Mouse (Mus musculus) intestine, embryonic 14.5 days (tissue): ENCODE results near the gene Mastl. TPM values are rescaled to one million over a fixed set of nuclear protein-coding genes. Genes with fewer than 3 reads are reported as not detected.

Experiments used
- ATAC-seq: fragments of 200-750 bp; cut with Nextera tagmentation; replicated peaks from 2 replicates; pipeline ENCODE4 v1.8.0; 2017; ENCODE audit warnings: low read depth, moderate number of reproducible peaks, moderate TSS enrichment, moderate library complexity; ENCODE audit not compliant: low FRiP score, low TSS enrichment
- DNase-seq: peaks from one replicate; pipeline ENCODE4 v3.0.0-alpha.2; 2018; ENCODE audit warnings: low spot score
- H3K27ac ChIP-seq: fragments of 300-500 bp; sonication (generic); 2 replicates; pipeline ENCODE4 v1.5.1; 2014; ENCODE audit warnings: low read depth, mild to moderate bottlenecking, control low read depth
- H3K27me3 ChIP-seq: fragments of 300-500 bp; sonication (generic); replicated peaks from 2 replicates; pipeline ENCODE4 v1.6.1; 2014; ENCODE audit warnings: low read length, control low read depth; ENCODE audit not compliant: control insufficient read depth, insufficient read depth
- H3K36me3 ChIP-seq: fragments of 300-500 bp; sonication (generic); 2 replicates; pipeline ENCODE4 v1.6.1; 2014; ENCODE audit warnings: low read length, control low read depth; ENCODE audit not compliant: control insufficient read depth, insufficient read depth
- H3K4me1 ChIP-seq: fragments of 300-500 bp; sonication (generic); replicated peaks from 2 replicates; pipeline ENCODE4 v1.6.1; 2014; ENCODE audit warnings: low read length, control low read depth, mixed read lengths; ENCODE audit not compliant: control insufficient read depth, insufficient read depth
- H3K4me2 ChIP-seq: fragments of 300-500 bp; sonication (generic); 2 replicates; pipeline ENCODE4 v1.6.1; 2014; ENCODE audit warnings: low read length
- H3K4me3 ChIP-seq: fragments of 300-500 bp; sonication (generic); 2 replicates; pipeline ENCODE4 v1.5.1; 2014; ENCODE audit warnings: low read depth, low read length, control low read depth, mixed read lengths
- H3K9ac ChIP-seq: fragments of 300-500 bp; sonication (generic); 2 replicates; pipeline ENCODE4 v1.6.1; 2014; ENCODE audit warnings: mild to moderate bottlenecking, low read length
- H3K9me3 ChIP-seq: fragments of 300-500 bp; sonication (generic); 2 replicates; pipeline ENCODE4 v1.6.1; 2016; ENCODE audit warnings: low read length, control low read depth; ENCODE audit not compliant: control insufficient read depth
- WGBS: fragments of 180-500 bp; shearing (Covaris S2); extraction: QIAGEN DNeasy Blood & Tissue Kit; methylation state at CpG from one replicate; pipeline ENCODE4 v1.1.7; 2014; 5-methylcytosine and 5-hydroxymethylcytosine counted together
- polyA plus RNA-seq: library from polyadenylated mRNA; unstranded; fragments of >200 nt; fragmentation: Nextera tagmentation; extraction: Ambion mirVana; gene quantifications from 2 replicates; pipeline ENCODE4 v1.2.1, GENCODE M21; 2014

Gene Mastl
- polyA plus RNA-seq, 1 experiment from 2014 or later = 10.0 TPM

DNA sequence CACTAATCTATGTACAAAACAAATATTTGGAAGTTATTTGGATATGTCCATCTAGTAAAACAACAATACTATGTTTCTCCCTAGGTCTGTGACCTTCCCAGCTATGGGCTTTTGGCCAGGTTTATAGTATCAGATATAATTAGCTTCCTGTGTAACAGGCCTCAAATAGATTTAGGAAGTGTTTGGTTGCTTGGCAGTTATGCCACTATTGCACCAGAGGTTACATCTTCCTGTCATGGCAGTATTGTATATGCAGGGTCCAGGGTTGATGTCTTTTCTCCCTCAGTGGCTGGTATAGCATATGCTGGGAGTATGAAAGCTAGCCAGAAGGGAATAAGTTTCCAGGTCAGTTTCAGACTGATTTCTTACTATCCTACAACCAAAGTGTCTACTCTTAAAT lies 53.6 kb downstream of the Mastl start:
- no peak for ATAC-seq

GRCm38 (mm10) chr2:23097028-23097427 lies 58.8 kb downstream of the Mastl start:
- Histone ChIP-seq H3K4me1 (no peaks in the 10 kb centered on the region), H3K4me2 (no peak overlapping the region), H3K4me3 (no peak overlapping the region), H3K27me3 (no peaks in the 10 kb centered on the region), H3K27ac (no peak overlapping the region), H3K36me3 (peaks cover 43% of the 10 kb centered on the region), H3K9me3 (no peaks in the 10 kb centered on the region), H3K9ac (no peak overlapping the region)
- ATAC-seq (no peak), DNase-seq (no peak)

More for the DNA sequence above, 53.6 kb downstream of the Mastl start:
- no peak overlapping the region for H3K4me2 ChIP-seq
- DNase-seq = no peak
- no peaks in the 10 kb centered on the region for H3K27me3 ChIP-seq
- no peaks in the 10 kb centered on the region for H3K9me3 ChIP-seq
- no peaks in the 10 kb centered on the region for H3K4me1 ChIP-seq
- H3K27ac ChIP-seq = no peak overlapping the region
- peaks cover 14% of the 10 kb centered on the region; the same call in 1 of the 2 replicates for H3K36me3 ChIP-seq
- H3K9ac ChIP-seq = no peak overlapping the region
- H3K4me3 ChIP-seq = no peak overlapping the region

DNA sequence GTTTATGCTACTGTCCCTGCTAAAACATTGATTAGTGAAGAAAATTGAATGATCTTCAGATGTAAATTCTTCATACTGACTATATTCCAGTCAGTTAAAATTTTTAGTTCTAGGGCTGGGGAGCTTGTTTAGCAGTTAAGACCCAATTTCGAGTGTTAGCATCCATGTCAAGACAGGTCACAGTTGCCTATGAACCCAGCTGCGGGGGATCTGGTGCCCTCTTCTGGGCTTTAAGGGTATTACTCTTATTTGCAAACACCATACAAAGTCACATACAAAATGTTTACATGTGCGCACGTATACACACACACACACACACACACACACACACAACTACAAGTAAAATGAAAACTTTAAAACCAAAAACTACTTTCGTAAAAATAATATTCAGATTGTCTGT lies 63.6 kb downstream of the Mastl start:
- ATAC-seq (no peak), DNase-seq (peak; percentile 54)
- 55% methylated on average over 5 of the region's 5 CpGs for WGBS
- no peaks in the 10 kb centered on the region for H3K4me1 ChIP-seq
- H3K9me3 ChIP-seq = no peaks in the 10 kb centered on the region
- H3K9ac ChIP-seq = no peak overlapping the region
- peaks cover 67% of the 10 kb centered on the region for H3K36me3 ChIP-seq
- H3K4me3 ChIP-seq = no peak overlapping the region
- H3K27me3 ChIP-seq = no peaks in the 10 kb centered on the region
- no peak overlapping the region for H3K4me2 ChIP-seq
- no peak overlapping the region for H3K27ac ChIP-seq

DNA sequence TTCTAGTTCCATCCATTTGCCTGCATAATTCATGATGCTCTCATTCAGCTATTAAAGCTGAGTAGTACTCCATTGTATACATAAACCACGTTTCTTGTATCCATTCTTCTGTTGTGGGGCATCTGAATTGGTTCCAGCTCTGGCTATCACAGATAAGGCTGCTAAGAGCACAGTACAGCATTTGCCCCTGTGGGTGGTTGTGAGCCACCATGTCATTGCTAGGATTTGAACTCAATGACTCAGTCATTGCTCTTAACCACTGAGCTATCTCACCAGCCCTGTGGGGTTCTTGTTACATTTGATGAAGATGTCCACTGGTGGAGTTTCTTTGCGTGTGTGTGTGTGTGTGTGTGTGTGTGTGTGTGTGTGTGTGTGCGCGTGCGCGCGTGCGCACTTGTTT lies 71.3 kb downstream of the Mastl start:
- Histone ChIP-seq H3K4me3 (no peak overlapping the region), H3K9ac (no peak overlapping the region), H3K4me2 (no peak overlapping the region), H3K36me3 (peaks cover 38% of the 10 kb centered on the region), H3K9me3 (no peaks in the 10 kb centered on the region), H3K27me3 (no peaks in the 10 kb centered on the region), H3K4me1 (no peaks in the 10 kb centered on the region), H3K27ac (no peak overlapping the region)
- ATAC-seq (no peak), DNase-seq (no peak)
- 98% methylated on average over 8 of the region's 8 CpGs for WGBS

DNA sequence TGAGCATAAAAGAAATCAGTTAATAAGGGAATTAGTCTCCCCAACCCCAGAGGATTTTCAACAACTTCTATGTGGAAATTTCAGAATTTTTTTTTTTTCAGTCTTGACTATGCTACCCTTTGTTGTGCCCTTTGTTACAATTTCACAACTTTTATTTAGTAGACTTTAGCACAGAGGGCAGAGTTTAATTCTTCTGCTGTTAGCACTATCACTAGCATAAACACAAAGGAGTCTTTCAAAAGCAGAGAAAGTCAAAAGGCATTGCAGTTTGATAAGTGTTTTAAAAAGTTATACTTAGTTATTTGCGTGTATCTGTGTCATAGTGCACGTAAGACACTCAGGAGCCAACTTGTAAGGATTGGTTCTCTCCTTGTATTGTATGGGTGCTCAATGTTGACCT lies 77.2 kb downstream of the Mastl start:
- Histone ChIP-seq H3K4me2 (no peak overlapping the region), H3K36me3 (peaks cover 49% of the 10 kb centered on the region), H3K27me3 (no peaks in the 10 kb centered on the region), H3K9me3 (no peaks in the 10 kb centered on the region), H3K4me1 (no peaks in the 10 kb centered on the region), H3K9ac (no peak overlapping the region), H3K27ac (no peak overlapping the region), H3K4me3 (no peak overlapping the region)
- ATAC-seq (no peak), DNase-seq (no peak)
- WGBS = 95% methylated on average over 2 of the region's 2 CpGs

DNA sequence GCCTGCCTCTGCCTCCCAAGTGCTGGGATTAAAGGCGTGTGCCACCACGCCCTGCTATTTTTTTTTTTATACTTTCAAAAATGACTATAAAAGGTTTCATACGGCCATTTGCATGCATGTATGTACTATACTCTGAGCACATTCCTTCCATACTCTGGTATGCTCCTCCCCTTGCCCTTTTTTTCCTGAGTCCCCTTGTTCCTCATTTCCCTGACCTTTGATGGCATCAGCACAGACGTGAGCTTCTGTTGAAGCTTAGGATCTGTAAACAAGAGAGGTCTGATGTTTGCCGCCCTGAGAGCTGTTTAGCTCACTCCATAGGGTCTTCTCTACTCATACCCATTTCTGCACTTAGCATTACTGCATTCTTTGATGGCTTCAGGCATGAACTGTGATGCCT lies 78.1 kb downstream of the Mastl start:
- WGBS = 88% methylated on average over 5 of the region's 5 CpGs
- ATAC-seq (no peak), DNase-seq (no peak)
- Histone ChIP-seq H3K4me2 (no peak overlapping the region), H3K4me3 (no peak overlapping the region), H3K4me1 (no peaks in the 10 kb centered on the region), H3K27ac (no peak overlapping the region), H3K36me3 (peaks cover 52% of the 10 kb centered on the region), H3K9me3 (no peaks in the 10 kb centered on the region), H3K27me3 (no peaks in the 10 kb centered on the region), H3K9ac (no peak overlapping the region)

- Histone ChIP-seq H3K36me3 (peaks cover 52% of the 10 kb centered on the region), H3K9ac (no peak overlapping the region), H3K4me1 (no peaks in the 10 kb centered on the region), H3K27me3 (no peaks in the 10 kb centered on the region), H3K27ac (no peak overlapping the region), H3K4me3 (no peak overlapping the region), H3K9me3 (no peaks in the 10 kb centered on the region), H3K4me2 (no peak overlapping the region)
- no peak for DNase-seq
- no peak for ATAC-seq
Measured at GRCm38 (mm10) chr2:23076783-23077182, 79.0 kb downstream of the Mastl start.

- Histone ChIP-seq H3K4me2 (no peak overlapping the region), H3K36me3 (peaks cover 46% of the 10 kb centered on the region), H3K9me3 (no peaks in the 10 kb centered on the region), H3K27ac (no peak overlapping the region), H3K4me1 (no peaks in the 10 kb centered on the region), H3K9ac (no peak overlapping the region), H3K27me3 (no peaks in the 10 kb centered on the region), H3K4me3 (no peak overlapping the region)
- DNase-seq (no peak), ATAC-seq (no peak)
Measured at GRCm38 (mm10) chr2:23075846-23076245, 80.0 kb downstream of the Mastl start.

- DNase-seq (no peak), ATAC-seq (no peak)
- Histone ChIP-seq H3K4me1 (no peaks in the 10 kb centered on the region), H3K27me3 (no peaks in the 10 kb centered on the region), H3K9me3 (no peaks in the 10 kb centered on the region), H3K9ac (no peak overlapping the region), H3K4me2 (no peak overlapping the region), H3K36me3 (peaks cover 13% of the 10 kb centered on the region), H3K27ac (no peak overlapping the region), H3K4me3 (no peak overlapping the region)
- 80% methylated on average over 1 of the region's 1 CpGs for WGBS
Measured at GRCm38 (mm10) chr2:23071406-23071805, 84.4 kb downstream of the Mastl start.
